Mouse (Mus musculus): ENCODE data around the gene Pknox1.

Gene Pknox1

DNA sequence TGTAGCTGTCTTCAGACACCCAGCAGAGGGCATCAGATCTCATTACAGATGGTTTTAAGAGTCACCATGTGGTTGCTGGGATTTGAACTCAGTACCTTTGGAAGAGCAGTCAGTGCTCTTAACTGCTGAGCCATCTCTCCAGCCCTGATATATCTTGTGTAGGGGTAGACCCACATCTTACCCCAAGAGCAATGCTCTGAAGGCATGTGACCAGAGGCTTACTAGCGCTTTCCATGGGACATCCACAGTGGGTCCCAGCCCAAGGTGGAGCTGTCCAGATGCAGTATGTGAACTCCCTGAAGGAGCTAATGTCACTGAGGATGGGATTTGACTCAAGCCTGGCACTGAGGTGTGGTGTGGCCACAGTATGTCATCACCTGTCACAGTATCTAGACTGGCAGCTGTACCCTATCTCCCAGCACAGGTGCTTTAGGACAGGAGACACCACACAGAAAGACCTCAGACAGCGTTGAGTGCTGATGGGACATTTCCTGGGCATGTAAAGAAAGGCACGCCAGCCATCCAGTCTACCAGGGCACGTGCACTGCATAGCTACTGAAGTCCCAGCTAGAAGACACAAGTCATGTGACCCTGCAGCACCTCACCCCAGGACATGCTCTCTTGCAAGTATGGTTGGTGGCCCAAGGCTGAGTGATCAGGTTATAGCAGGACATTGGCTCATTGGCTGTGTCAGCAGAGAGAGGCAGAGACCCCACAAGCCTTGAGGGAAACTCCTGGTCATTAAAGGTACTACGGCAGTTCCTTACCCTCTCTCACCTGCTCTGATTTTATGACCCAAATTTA lies 81.9 kb downstream of the Pknox1 start:
- no peak for DNase-seq (ENCODE audit: low read depth, low spot score)

DNA sequence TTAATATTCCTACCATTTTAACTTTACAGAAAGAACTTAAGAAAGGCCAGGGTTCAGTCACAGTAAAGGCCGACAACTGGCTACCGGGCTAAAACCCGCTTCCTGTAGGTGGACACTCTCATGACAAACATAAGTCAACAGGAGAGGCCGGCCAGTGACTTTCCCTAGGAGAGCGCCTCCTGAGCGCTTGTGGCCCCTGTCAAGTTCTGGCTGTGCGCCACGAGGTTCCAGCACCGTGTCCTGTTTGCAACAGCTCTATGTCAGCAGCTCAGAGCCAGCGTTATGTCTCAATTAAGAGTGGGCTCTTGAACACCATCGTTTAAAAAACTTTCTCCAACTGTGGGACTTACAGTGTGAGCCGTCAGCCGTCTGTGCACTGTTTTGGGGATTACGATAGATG lies 87.6 kb downstream of the Pknox1 start:
- DNase-seq (ENCODE audit: low read depth, low spot score), result no peak

DNA sequence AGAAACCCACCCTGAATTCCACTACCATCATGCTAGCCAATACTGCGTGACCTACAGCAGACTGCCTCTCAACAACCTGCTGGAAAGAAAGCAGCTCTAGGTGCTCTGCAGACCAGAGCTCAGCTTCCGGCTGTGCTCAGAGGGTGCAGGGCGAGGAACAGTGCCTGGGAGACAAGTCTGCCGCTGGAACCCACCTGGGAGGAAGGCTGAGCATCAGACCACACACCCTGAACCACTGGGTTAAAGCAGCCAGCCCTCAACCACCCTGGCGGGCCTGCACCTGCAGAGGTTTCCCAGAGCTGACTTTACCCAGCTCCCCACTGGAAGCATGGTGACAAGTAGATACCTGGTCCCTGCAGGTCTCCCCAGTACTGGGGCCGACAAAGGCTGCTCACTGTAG lies 88.7 kb downstream of the Pknox1 start:
- DNase-seq (ENCODE audit: low read depth, low spot score), result no peak

DNA sequence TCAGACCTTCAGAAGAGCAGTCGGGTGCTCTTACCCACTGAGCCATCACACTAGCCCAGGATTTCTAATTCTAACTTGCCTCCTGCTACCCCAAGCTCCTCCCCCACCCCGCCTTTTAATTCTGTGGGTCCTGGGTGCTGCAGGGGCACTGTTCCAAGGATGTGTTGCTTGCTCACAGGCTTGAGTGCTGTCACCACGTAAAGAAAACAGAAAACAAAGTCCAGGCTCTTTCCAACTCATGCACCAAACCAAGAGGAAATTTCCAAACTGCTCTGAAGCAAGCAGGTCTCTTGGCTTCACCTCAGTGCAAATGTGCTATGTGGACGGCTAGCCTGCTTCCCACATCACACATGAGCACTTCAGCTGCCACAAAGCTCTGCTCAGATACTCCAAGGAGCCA lies 90.8 kb downstream of the Pknox1 start:
- DNase-seq (ENCODE audit: low read depth, low spot score), result no peak

DNA sequence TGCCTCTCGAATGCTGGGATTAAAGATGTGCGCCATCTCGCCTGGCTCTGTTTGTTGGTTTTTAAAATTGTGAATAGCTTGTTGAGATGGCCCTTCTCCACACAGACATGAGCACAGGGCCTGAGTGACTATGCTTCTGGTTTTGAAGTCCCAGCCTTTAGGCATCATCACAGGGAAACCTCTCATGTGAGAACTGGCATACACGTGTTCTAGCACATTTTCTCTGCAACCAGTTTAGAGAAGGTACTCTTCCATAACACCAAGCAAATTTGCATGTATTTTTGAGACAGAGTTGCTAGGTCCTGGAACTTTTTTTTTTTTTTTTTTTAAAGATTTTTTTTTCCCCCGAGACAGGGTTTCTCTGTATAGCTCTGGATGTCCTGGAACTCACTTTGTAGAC lies 92.1 kb downstream of the Pknox1 start:
- no peak for DNase-seq (ENCODE audit: low read depth, low spot score)
